Mouse (Mus musculus) megakaryocyte-erythroid progenitor cell, adult 5-6 weeks (primary cell): Measurements from ENCODE around the gene Hnrnpm. TPM values are rescaled to one million over a fixed set of nuclear protein-coding genes. Genes with fewer than 3 reads are reported as not detected.
"Not testable (repeated sequence)": the region's sequence is repeated elsewhere in the genome, so short reads cannot be mapped to it uniquely, and the experiment has no call there.

ENCODE experiments used
- ATAC-seq: replicated peaks from 2 replicates; pipeline ENCODE4 v1.8.0; 2016; ENCODE audit warnings: mild to moderate bottlenecking, inconsistent platforms; ENCODE audit not compliant: severe bottlenecking, poor library complexity, low FRiP score, low TSS enrichment
- total RNA-seq, 2 experiments: library from RNA; stranded (forward) in 1 of 2; stranded (reverse) in 1 of 2; fragments of 200-1000, 215-1000 nt in 1 of 2; fragments of >200 nt in 1 of 2; fragmentation: Nextera tagmentation in 1 of 2; gene quantifications; 2 replicates each; pipeline ENCODE4 v1.2.3; 2014 to 2017

The Hnrnpm gene
- total RNA-seq, 2 experiments from 2014 or later, result 437 to 579 TPM

GRCm38 (mm10) chr17:33676086-33676485 lies 10.6 kb downstream of the Hnrnpm start:
- no peak for ATAC-seq

- ATAC-seq, result no peak
Measured at GRCm38 (mm10) chr17:33675452-33675851, 11.2 kb downstream of the Hnrnpm start.

GRCm38 (mm10) chr17:33673837-33674236 lies 12.8 kb downstream of the Hnrnpm start:
- no peak for ATAC-seq

GRCm38 (mm10) chr17:33669681-33670080 lies 17.0 kb downstream of the Hnrnpm start:
- no peak for ATAC-seq

GRCm38 (mm10) chr17:33666813-33667212 lies 19.8 kb downstream of the Hnrnpm start:
- no peak for ATAC-seq

GRCm38 (mm10) chr17:33649781-33650475 lies 36.7 kb downstream of the Hnrnpm start:
- ATAC-seq, result peak; percentile 45; the same call in 1 of the 2 replicates

- no peak for ATAC-seq
Measured at GRCm38 (mm10) chr17:33645073-33645472, 41.6 kb downstream of the Hnrnpm start.

- ATAC-seq, result no peak
Measured at GRCm38 (mm10) chr17:33644068-33644467, 42.6 kb downstream of the Hnrnpm start.

- ATAC-seq, result no peak
Measured at GRCm38 (mm10) chr17:33639743-33640142, 46.9 kb downstream of the Hnrnpm start.

- ATAC-seq, result no peak
Measured at GRCm38 (mm10) chr17:33637516-33638276, 49.0 kb downstream of the Hnrnpm start, which contains the start of gene Pram1. Gene Pram1 (plus strand): TSS chr17:33638056.

- ATAC-seq, result no peak
Measured at GRCm38 (mm10) chr17:33637038-33637437, 49.6 kb downstream of the Hnrnpm start.

- ATAC-seq, result no peak
Measured at GRCm38 (mm10) chr17:33631796-33632195, 54.9 kb downstream of the Hnrnpm start.

- ATAC-seq, result no peak
Measured at GRCm38 (mm10) chr17:33631236-33631635, 55.4 kb downstream of the Hnrnpm start.

- ATAC-seq, result no peak
Measured at GRCm38 (mm10) chr17:33630171-33630895, 56.3 kb downstream of the Hnrnpm start.

GRCm38 (mm10) chr17:33629487-33630125 lies 57.1 kb downstream of the Hnrnpm start:
- ATAC-seq, result no peak

GRCm38 (mm10) chr17:33628621-33629486 lies 57.8 kb downstream of the Hnrnpm start, which contains the start of gene Zfp414:
Gene Zfp414 (plus strand): TSS chr17:33629090.
- ATAC-seq, result peak; percentile 96

GRCm38 (mm10) chr17:33627281-33627680 lies 59.4 kb downstream of the Hnrnpm start:
- no peak for ATAC-seq

- not testable (repeated sequence) for ATAC-seq
Measured at GRCm38 (mm10) chr17:33613726-33614125, 72.9 kb downstream of the Hnrnpm start.

GRCm38 (mm10) chr17:33610548-33610947 lies 76.1 kb downstream of the Hnrnpm start:
- ATAC-seq, result no peak
